Mouse (Mus musculus): Measurements from ENCODE around the gene Rere.

Rere gene

GRCm38 (mm10) chr4:150661886-150662285, 380.4 kb downstream of the Rere start:
- no peak for DNase-seq (ENCODE audit: low spot score)

- DNase-seq (ENCODE audit: low spot score), result peak; percentile 41
These were observed 381.7 kb downstream of the Rere start for GRCm38 (mm10) chr4:150663192-150663591.

- no peak for DNase-seq (ENCODE audit: low spot score)
These were observed 383.3 kb downstream of the Rere start for GRCm38 (mm10) chr4:150664726-150665125.

- no peak for DNase-seq (ENCODE audit: low spot score)
These were observed 384.4 kb downstream of the Rere start for GRCm38 (mm10) chr4:150665806-150666205.

Data from c-Kit-positive CD71-positive TER-119-positive erythroid progenitor cells, embryonic 14.5 days (primary cell).